Mouse (Mus musculus): Measurements from ENCODE around the gene Baiap2l2. TPM values are rescaled to one million over a fixed set of nuclear protein-coding genes. Genes with fewer than 3 reads are reported as not detected.

Baiap2l2 gene
- polyA plus RNA-seq, 1 experiment, result not detected

DNA sequence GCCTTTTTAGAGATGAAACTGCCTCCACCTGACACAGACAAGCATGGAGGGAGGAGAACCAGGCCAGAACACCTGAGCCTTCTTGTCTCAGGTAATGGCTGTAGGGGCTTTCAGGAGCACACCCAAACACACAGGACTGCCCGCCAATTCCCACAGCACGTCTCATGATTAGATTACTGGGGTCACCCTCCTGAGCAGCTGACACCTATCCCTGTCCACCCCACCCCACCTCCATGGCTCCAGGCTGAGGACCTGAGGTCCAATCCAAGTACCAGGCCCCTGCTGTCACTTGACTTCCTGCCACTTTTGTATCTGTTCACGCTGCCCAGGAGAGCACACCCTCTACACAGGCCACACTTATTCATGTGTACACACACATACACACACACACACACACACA lies 40.4 kb upstream of the Baiap2l2 start:
- Histone ChIP-seq H3K4me3 (replicated peaks) (peak overlapping the region; percentile 69), H3K27me3 (replicated peaks) (no peaks in the 10 kb centered on the region), H3K9me3 (no peaks in the 10 kb centered on the region), H3K36me3 (replicated peaks; ENCODE audit: low read length) (peaks cover 20% of the 10 kb centered on the region), H3K4me1 (peaks cover 75% of the 10 kb centered on the region)
- TF ChIP-seq GATA1 (IDR thresholded peaks at IDR 0.05; ENCODE audit: borderline replicate concordance, low read length) (no peak), FLI1 (IDR thresholded peaks at IDR 0.05; ENCODE audit: low read length) (no peak)

DNA sequence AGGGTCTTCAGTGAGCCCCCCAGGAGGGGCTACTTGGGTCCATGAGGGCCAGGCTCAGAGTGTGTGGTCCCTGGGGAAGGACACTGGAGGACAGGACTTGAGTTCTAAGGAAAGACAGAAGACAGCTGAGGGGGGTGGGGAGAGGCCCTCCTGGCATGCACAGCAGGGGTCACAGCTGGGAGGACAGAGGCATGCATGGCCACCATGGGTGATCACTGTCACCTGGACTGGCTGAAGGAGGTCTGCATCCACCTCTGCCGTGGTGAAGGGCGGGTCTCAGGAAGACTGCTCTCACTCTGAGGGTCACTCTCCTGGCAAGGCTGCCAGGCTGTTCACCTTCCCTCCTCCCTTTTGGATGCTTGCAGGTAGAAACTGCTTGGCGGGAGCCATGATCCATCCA lies 39.0 kb upstream of the Baiap2l2 start:
- Histone ChIP-seq H3K36me3 (replicated peaks; ENCODE audit: low read length) (peaks cover 31% of the 10 kb centered on the region), H3K9me3 (no peaks in the 10 kb centered on the region), H3K4me1 (peaks cover 82% of the 10 kb centered on the region), H3K27me3 (replicated peaks) (no peaks in the 10 kb centered on the region), H3K4me3 (replicated peaks) (peak overlapping the region; percentile 64)
- TF ChIP-seq GATA1 (IDR thresholded peaks at IDR 0.05; ENCODE audit: borderline replicate concordance, low read length), result no peak
- TF ChIP-seq FLI1 (IDR thresholded peaks at IDR 0.05; ENCODE audit: low read length), result no peak

DNA sequence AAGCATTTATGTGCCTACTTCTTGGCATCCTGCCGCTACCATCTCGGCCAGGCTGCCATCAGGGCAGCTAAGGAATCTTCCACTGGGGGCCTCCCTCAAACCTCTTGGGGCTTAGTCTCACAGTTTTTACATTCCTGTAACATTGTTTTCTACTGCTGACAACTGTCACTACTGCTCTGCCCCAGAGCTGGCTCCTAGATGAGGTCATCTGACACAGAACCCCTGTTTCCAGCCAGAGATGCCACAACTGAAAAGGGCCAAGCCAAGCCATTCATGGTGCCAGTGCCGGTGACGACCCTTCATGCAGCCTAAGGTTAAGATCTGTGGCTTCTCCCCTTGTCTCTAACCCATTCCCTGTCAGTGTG lies 38.4 kb upstream of the Baiap2l2 start:
- Histone ChIP-seq H3K9me3 (no peaks in the 10 kb centered on the region), H3K4me3 (replicated peaks) (peak overlapping the region; percentile 69), H3K27me3 (replicated peaks) (no peaks in the 10 kb centered on the region), H3K36me3 (replicated peaks; ENCODE audit: low read length) (peaks cover 37% of the 10 kb centered on the region), H3K4me1 (peaks cover 77% of the 10 kb centered on the region)
- TF ChIP-seq GATA1 (IDR thresholded peaks at IDR 0.05; ENCODE audit: borderline replicate concordance, low read length), result no peak
- no peak for TF ChIP-seq FLI1 (IDR thresholded peaks at IDR 0.05; ENCODE audit: low read length)

- H3K4me1 ChIP-seq, result peaks cover 76% of the 10 kb centered on the region
- H3K9me3 ChIP-seq, result no peaks in the 10 kb centered on the region
- H3K36me3 ChIP-seq (replicated peaks; ENCODE audit: low read length), result peaks cover 42% of the 10 kb centered on the region
- H3K27me3 ChIP-seq (replicated peaks), result no peaks in the 10 kb centered on the region
- no peak for TF ChIP-seq GATA1 (IDR thresholded peaks at IDR 0.05; ENCODE audit: borderline replicate concordance, low read length)
- TF ChIP-seq FLI1 (IDR thresholded peaks at IDR 0.05; ENCODE audit: low read length), result no peak
- H3K4me3 ChIP-seq (replicated peaks), result peak overlapping the region; percentile 71
Observed at GRCm38 (mm10) chr15:79322991-79323790, 37.9 kb upstream of the Baiap2l2 start.

DNA sequence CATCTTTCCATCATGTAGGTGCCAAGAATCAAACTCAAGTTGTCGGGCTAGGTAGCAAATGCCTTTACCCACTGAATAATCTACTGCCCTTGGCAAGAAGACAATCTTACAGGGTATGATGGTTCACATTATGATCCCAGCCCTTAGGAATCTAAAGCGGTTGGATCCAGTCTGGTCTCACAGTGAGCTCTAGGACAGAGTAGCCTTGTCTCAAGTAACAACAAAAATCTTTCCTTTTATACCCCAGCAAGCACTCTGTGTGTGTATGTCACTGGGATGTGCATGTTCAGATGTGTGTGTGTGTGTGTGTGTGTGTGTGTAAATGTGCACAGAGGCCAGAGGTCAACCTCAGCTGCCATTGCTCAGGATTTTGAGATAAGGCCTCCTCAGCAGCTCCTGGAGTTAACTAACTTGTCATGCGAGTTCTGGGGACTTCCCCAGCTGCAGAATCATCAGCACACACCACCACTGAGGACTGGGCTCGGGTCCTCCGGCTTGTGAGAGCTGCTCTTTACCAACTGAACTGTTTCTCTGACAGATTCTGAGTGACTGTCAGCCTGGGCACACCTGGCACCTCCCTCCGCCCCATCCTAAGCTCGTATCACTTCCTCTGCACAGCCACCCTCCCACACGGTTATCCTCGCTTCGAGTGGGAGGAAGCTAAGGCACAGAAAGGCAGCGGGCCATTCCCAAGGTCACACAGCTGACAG lies 37.1 kb upstream of the Baiap2l2 start:
- peak overlapping the region; percentile 71 for H3K4me3 ChIP-seq (replicated peaks)
- peaks cover 47% of the 10 kb centered on the region for H3K36me3 ChIP-seq (replicated peaks; ENCODE audit: low read length)
- H3K27me3 ChIP-seq (replicated peaks), result no peaks in the 10 kb centered on the region
- H3K9me3 ChIP-seq, result no peaks in the 10 kb centered on the region
- peaks cover 75% of the 10 kb centered on the region for H3K4me1 ChIP-seq
- TF ChIP-seq GATA1 (IDR thresholded peaks at IDR 0.05; ENCODE audit: borderline replicate concordance, low read length) (no peak), FLI1 (IDR thresholded peaks at IDR 0.05; ENCODE audit: low read length) (no peak)

DNA sequence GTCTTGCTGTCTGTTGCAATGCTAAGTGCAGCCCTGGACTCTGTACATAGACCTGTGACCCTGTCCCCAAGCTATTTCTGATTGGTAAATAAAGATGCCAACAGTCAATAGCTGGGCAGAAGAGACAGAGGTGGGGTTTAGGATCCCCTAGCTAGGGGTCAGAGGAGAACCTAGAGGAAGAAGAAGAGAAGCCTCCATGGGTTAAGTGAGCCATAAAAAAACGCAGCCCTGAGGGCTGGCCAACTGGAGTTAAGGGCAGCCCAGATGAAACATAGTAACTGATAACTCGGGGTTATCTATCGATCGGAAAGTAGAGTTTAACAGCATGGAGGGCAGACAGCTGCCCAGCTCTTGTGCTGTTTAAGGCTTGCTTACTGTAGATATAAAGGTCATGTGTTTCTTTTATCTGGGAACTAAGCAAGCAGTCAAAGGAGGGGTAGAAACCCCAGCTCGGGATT lies 36.4 kb upstream of the Baiap2l2 start:
- Histone ChIP-seq H3K4me3 (replicated peaks) (no peak overlapping the region), H3K27me3 (replicated peaks) (no peaks in the 10 kb centered on the region), H3K4me1 (peaks cover 69% of the 10 kb centered on the region), H3K36me3 (replicated peaks; ENCODE audit: low read length) (peaks cover 53% of the 10 kb centered on the region), H3K9me3 (no peaks in the 10 kb centered on the region)
- no peak for TF ChIP-seq FLI1 (IDR thresholded peaks at IDR 0.05; ENCODE audit: low read length)
- no peak for TF ChIP-seq GATA1 (IDR thresholded peaks at IDR 0.05; ENCODE audit: borderline replicate concordance, low read length)

DNA sequence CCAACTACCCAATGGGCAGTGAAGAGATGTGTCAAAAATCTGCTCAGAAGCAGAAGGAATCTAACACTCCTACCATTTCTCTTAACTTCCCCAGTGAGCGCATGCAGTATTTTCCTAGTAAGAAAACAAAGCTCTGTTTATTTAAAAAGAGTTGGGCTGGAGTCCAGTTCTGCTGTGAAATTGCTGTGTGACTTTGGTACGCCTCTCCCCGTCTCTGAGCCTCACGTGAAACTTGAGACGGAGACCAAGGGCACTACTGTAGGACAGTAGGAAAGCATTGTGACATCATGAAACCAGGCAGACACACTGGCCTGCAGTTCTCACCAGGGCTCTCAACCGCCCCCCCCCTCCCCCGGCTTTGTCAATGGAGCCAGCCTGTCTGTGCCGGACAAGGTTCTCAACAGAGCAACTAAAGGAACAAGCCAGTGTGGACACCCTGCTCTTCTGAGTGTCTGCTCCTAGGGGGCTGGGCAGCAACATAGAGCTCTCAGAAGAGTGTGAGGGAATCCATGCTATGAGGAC lies 28.6 kb upstream of the Baiap2l2 start:
- no peaks in the 10 kb centered on the region; the same call in 1 of the 2 replicates for H3K4me1 ChIP-seq
- TF ChIP-seq GATA1 (IDR thresholded peaks at IDR 0.05; ENCODE audit: borderline replicate concordance, low read length) (no peak), FLI1 (IDR thresholded peaks at IDR 0.05; ENCODE audit: low read length) (no peak)
- no peaks in the 10 kb centered on the region for H3K9me3 ChIP-seq
- no peak overlapping the region for H3K4me3 ChIP-seq (replicated peaks)
- H3K36me3 ChIP-seq (replicated peaks; ENCODE audit: low read length), result peaks cover 79% of the 10 kb centered on the region
- no peaks in the 10 kb centered on the region for H3K27me3 ChIP-seq (replicated peaks)

GRCm38 (mm10) chr15:79307861-79308260 lies 22.5 kb upstream of the Baiap2l2 start:
- Histone ChIP-seq H3K27me3 (replicated peaks) (no peaks in the 10 kb centered on the region), H3K4me1 (peaks cover 10% of the 10 kb centered on the region), H3K4me3 (replicated peaks) (no peak overlapping the region), H3K9me3 (no peaks in the 10 kb centered on the region), H3K36me3 (replicated peaks; ENCODE audit: low read length) (peaks cover 83% of the 10 kb centered on the region)
- TF ChIP-seq GATA1 (IDR thresholded peaks at IDR 0.05; ENCODE audit: borderline replicate concordance, low read length), result no peak
- TF ChIP-seq FLI1 (IDR thresholded peaks at IDR 0.05; ENCODE audit: low read length), result no peak

DNA sequence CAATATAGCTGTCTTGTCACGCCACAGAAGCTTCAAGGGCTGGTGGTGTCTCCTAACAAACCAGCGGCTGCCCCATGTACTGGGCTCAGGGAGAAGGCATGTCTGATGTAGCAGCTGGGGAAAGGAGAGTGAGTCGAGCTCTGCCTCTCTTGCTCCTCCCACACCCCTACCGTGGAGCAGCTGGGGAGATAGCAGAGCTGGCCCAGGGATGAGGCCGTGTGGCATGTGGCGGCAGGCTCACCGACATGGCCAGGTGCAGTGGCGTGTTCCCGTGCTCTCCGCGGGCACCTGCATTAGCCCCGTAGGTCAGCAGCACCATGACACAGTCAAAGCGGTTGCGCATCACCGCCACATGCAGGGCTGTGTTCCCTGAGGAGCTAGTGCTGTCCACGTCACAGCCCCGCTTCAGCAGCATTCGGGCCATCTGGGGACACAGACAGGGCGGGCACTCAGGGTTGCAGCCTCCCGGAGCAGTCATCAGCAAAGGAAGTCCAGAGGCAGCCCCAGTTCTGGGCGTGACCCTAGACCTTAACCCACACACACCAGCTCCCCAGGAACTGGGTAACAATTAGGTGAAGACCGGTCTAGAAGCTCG lies 20.8 kb upstream of the Baiap2l2 start:
- Histone ChIP-seq H3K9me3 (no peaks in the 10 kb centered on the region), H3K36me3 (replicated peaks; ENCODE audit: low read length) (peaks cover 83% of the 10 kb centered on the region)

More for the DNA sequence above, 20.8 kb upstream of the Baiap2l2 start:
- Histone ChIP-seq H3K4me3 (replicated peaks) (peak overlapping the region; percentile 31), H3K4me1 (peaks cover 16% of the 10 kb centered on the region), H3K27me3 (replicated peaks) (no peaks in the 10 kb centered on the region)
- TF ChIP-seq FLI1 (IDR thresholded peaks at IDR 0.05; ENCODE audit: low read length) (no peak), GATA1 (IDR thresholded peaks at IDR 0.05; ENCODE audit: borderline replicate concordance, low read length) (no peak)

All from megakaryocyte, embryonic 14.5 days (primary cell).